Mouse (Mus musculus) megakaryocyte, embryonic 14.5 days (primary cell): Measurements from ENCODE around the gene Meioc.

Experiments used
- FLI1 ChIP-seq: IDR thresholded peaks from 2 replicates; pipeline ENCODE4 v1.6.1; 2012; ENCODE audit warnings: low read length, inconsistent platforms, mixed read lengths
- GATA1 ChIP-seq: IDR thresholded peaks from 3 replicates; pipeline ENCODE4 v1.6.1; 2012; ENCODE audit warnings: mixed read lengths, low read length, inconsistent platforms, borderline replicate concordance

- no peak for TF ChIP-seq GATA1
- no peak for TF ChIP-seq FLI1
Measured at GRCm38 (mm10) chr11:102656326-102656926, 7.1 kb upstream of the Meioc start.
